Mouse (Mus musculus) limb, embryonic 13.5 days (tissue): Measurements from ENCODE around the gene Grb10. TPM values are rescaled to one million over a fixed set of nuclear protein-coding genes. Genes with fewer than 3 reads are reported as not detected.
A peak's percentile ranks its signal among the peaks of the same experiment; 100 is the strongest.

Experiments
- ATAC-seq: fragments of 200-750 bp; cut with Nextera tagmentation; 2 replicates; pipeline ENCODE4 v1.8.0; 2017; ENCODE audit warnings: low read depth, moderate number of reproducible peaks, moderate TSS enrichment; ENCODE audit not compliant: low FRiP score
- H3K27ac ChIP-seq: fragments of 300-500 bp; sonication (generic); 2 replicates; pipeline ENCODE4 v1.5.1; 2015; ENCODE audit warnings: inconsistent platforms, mild to moderate bottlenecking, moderate library complexity
- H3K27me3 ChIP-seq: fragments of 300-500 bp; sonication (generic); 2 replicates; pipeline ENCODE4 v1.6.1; 2015; ENCODE audit warnings: mild to moderate bottlenecking, inconsistent platforms
- H3K36me3 ChIP-seq: fragments of 300-500 bp; sonication (generic); 2 replicates; pipeline ENCODE4 v1.6.1; 2015; ENCODE audit warnings: inconsistent platforms, mild to moderate bottlenecking, moderate library complexity
- H3K4me1 ChIP-seq: fragments of 300-500 bp; sonication (generic); 2 replicates; pipeline ENCODE4 v1.6.1; 2015; ENCODE audit warnings: inconsistent platforms
- H3K4me2 ChIP-seq: fragments of 300-500 bp; sonication (generic); replicated peaks from 2 replicates; pipeline ENCODE4 v1.6.1; 2015; ENCODE audit warnings: inconsistent platforms, mild to moderate bottlenecking, moderate library complexity
- H3K4me3 ChIP-seq: fragments of 300-500 bp; sonication (generic); 2 replicates; pipeline ENCODE4 v1.5.1; 2015; ENCODE audit warnings: moderate library complexity, mild to moderate bottlenecking, inconsistent platforms
- H3K9ac ChIP-seq: fragments of 300-500 bp; sonication (generic); 2 replicates; pipeline ENCODE4 v1.6.1; 2015; ENCODE audit warnings: mild to moderate bottlenecking, inconsistent platforms
- H3K9me3 ChIP-seq: fragments of 300-500 bp; sonication (generic); 2 replicates; pipeline ENCODE4 v1.6.1; 2016; ENCODE audit warnings: inconsistent platforms
- WGBS: fragments of 180-500 bp; shearing (Covaris S2); methylation state at CpG from one replicate; pipeline ENCODE4 v1.1.7; 2015; 5-methylcytosine and 5-hydroxymethylcytosine counted together
- polyA plus RNA-seq: library from polyadenylated mRNA; unstranded; fragments of >200 nt; fragmentation: Nextera tagmentation; extraction: Ambion mirVana; gene quantifications from 2 replicates; pipeline ENCODE4 v1.2.1, GENCODE M21; 2015

Gene Grb10
- 539 and 614 TPM in 2 replicates for polyA plus RNA-seq

- Histone ChIP-seq H3K4me3 (peak within 1 kb of the TSS; percentile 69), H3K4me1 (peaks cover 11% of the 10 kb centered on the region; the same call in 1 of the 2 replicates), H3K9ac (peak within 1 kb of the TSS; percentile 99), H3K27ac (peak within 1 kb of the TSS; percentile 94), H3K36me3 (no peaks in the 10 kb centered on the region), H3K27me3 (peaks cover 88% of the 10 kb centered on the region), H3K9me3 (no peaks in the 10 kb centered on the region), H3K4me2 (peak within 1 kb of the TSS; percentile 65)
- ATAC-seq: no peak
- WGBS: 32% methylated on average over 10 of the region's 10 CpGs
These were observed at the start of gene Grb10 for GRCm38 (mm10) chr11:12038470-12038985. Gene Grb10, minus strand, starts transcription at chr11:12038683.

GRCm38 (mm10) chr11:12081638-12082037 lies 43.2 kb upstream of the Grb10 start:
- H3K9ac ChIP-seq: no peak overlapping the region
- no peak overlapping the region for H3K27ac ChIP-seq
- 82% methylated on average over 3 of the region's 3 CpGs for WGBS
- ATAC-seq: no peak
- peaks cover 9% of the 10 kb centered on the region for H3K36me3 ChIP-seq
- H3K4me2 ChIP-seq: no peak overlapping the region
- peaks cover 6% of the 10 kb centered on the region for H3K9me3 ChIP-seq
- no peaks in the 10 kb centered on the region for H3K27me3 ChIP-seq
- H3K4me3 ChIP-seq: no peak overlapping the region
- H3K4me1 ChIP-seq: no peaks in the 10 kb centered on the region

- Histone ChIP-seq H3K36me3 (peaks cover 9% of the 10 kb centered on the region), H3K27ac (no peak overlapping the region), H3K9ac (no peak overlapping the region), H3K27me3 (no peaks in the 10 kb centered on the region), H3K9me3 (peaks cover 6% of the 10 kb centered on the region), H3K4me1 (no peaks in the 10 kb centered on the region), H3K4me2 (no peak overlapping the region), H3K4me3 (no peak overlapping the region)
- ATAC-seq: no peak
- WGBS: 77% methylated on average over 2 of the region's 2 CpGs
These were observed 40.7 kb upstream of the Grb10 start for GRCm38 (mm10) chr11:12079231-12079630.

GRCm38 (mm10) chr11:12075449-12075848 lies 37.0 kb upstream of the Grb10 start:
- H3K27me3 ChIP-seq: no peaks in the 10 kb centered on the region
- H3K4me2 ChIP-seq: no peak overlapping the region
- no peaks in the 10 kb centered on the region for H3K36me3 ChIP-seq
- H3K9ac ChIP-seq: no peak overlapping the region
- no peak for ATAC-seq
- H3K4me1 ChIP-seq: no peaks in the 10 kb centered on the region
- H3K4me3 ChIP-seq: no peak overlapping the region
- H3K27ac ChIP-seq: no peak overlapping the region
- H3K9me3 ChIP-seq: no peaks in the 10 kb centered on the region
- WGBS: 100% methylated on average over 1 of the region's 1 CpGs

- Histone ChIP-seq H3K9me3 (no peaks in the 10 kb centered on the region), H3K4me1 (no peaks in the 10 kb centered on the region), H3K4me2 (no peak overlapping the region), H3K36me3 (no peaks in the 10 kb centered on the region), H3K4me3 (no peak overlapping the region), H3K27ac (no peak overlapping the region), H3K27me3 (no peaks in the 10 kb centered on the region), H3K9ac (no peak overlapping the region)
- ATAC-seq: no peak
- WGBS: 81% methylated on average over 6 of the region's 6 CpGs
These were observed 35.1 kb upstream of the Grb10 start for GRCm38 (mm10) chr11:12073394-12074226.

GRCm38 (mm10) chr11:12072322-12072721 lies 33.8 kb upstream of the Grb10 start:
- H3K36me3 ChIP-seq: no peaks in the 10 kb centered on the region
- no peak overlapping the region for H3K27ac ChIP-seq
- no peaks in the 10 kb centered on the region for H3K27me3 ChIP-seq
- ATAC-seq: no peak
- no peak overlapping the region for H3K4me3 ChIP-seq
- H3K9ac ChIP-seq: no peak overlapping the region
- 78% methylated on average over 3 of the region's 3 CpGs for WGBS
- no peaks in the 10 kb centered on the region for H3K9me3 ChIP-seq
- H3K4me2 ChIP-seq: no peak overlapping the region
- H3K4me1 ChIP-seq: no peaks in the 10 kb centered on the region

- no peaks in the 10 kb centered on the region for H3K9me3 ChIP-seq
- H3K36me3 ChIP-seq: peaks cover 14% of the 10 kb centered on the region
- H3K27me3 ChIP-seq: no peaks in the 10 kb centered on the region
- H3K4me3 ChIP-seq: no peak overlapping the region
- ATAC-seq: no peak
- no peak overlapping the region for H3K27ac ChIP-seq
- H3K4me1 ChIP-seq: no peaks in the 10 kb centered on the region
- no peak overlapping the region for H3K4me2 ChIP-seq
- no peak overlapping the region for H3K9ac ChIP-seq
- 77% methylated on average over 4 of the region's 4 CpGs for WGBS
These were observed 20.5 kb upstream of the Grb10 start for GRCm38 (mm10) chr11:12059005-12059404.

- Histone ChIP-seq H3K36me3 (peaks cover 20% of the 10 kb centered on the region), H3K4me1 (no peaks in the 10 kb centered on the region), H3K9ac (no peak overlapping the region), H3K27me3 (0 out of 2 replicates have a peak, but pooled peaks cover 12% of the 10 kb centered on the region), H3K27ac (no peak overlapping the region), H3K9me3 (no peaks in the 10 kb centered on the region), H3K4me3 (no peak overlapping the region), H3K4me2 (no peak overlapping the region)
- WGBS: 65% methylated on average over 2 of the region's 2 CpGs
- no peak for ATAC-seq
These were observed 10.3 kb upstream of the Grb10 start for GRCm38 (mm10) chr11:12048547-12049327.

GRCm38 (mm10) chr11:12048135-12048534 lies 9.7 kb upstream of the Grb10 start:
- Histone ChIP-seq H3K27me3 (peaks cover 13% of the 10 kb centered on the region; the same call in 1 of the 2 replicates), H3K4me2 (no peak overlapping the region), H3K9ac (no peak overlapping the region), H3K4me3 (no peak overlapping the region), H3K36me3 (peaks cover 18% of the 10 kb centered on the region), H3K9me3 (no peaks in the 10 kb centered on the region), H3K27ac (no peak overlapping the region), H3K4me1 (no peaks in the 10 kb centered on the region)
- ATAC-seq: no peak
- WGBS: 80% methylated on average over 1 of the region's 1 CpGs

- Histone ChIP-seq H3K4me2 (no peak overlapping the region), H3K4me1 (peaks cover 7% of the 10 kb centered on the region; the same call in 1 of the 2 replicates), H3K36me3 (peaks cover 12% of the 10 kb centered on the region; the same call in 1 of the 2 replicates), H3K27ac (no peak overlapping the region), H3K4me3 (no peak overlapping the region), H3K27me3 (peaks cover 49% of the 10 kb centered on the region), H3K9ac (no peak overlapping the region), H3K9me3 (no peaks in the 10 kb centered on the region)
- 49% methylated on average over 3 of the region's 3 CpGs for WGBS
- no peak for ATAC-seq
These were observed 5.8 kb upstream of the Grb10 start for GRCm38 (mm10) chr11:12044245-12044644.

GRCm38 (mm10) chr11:12041787-12042186 lies 3.3 kb upstream of the Grb10 start:
- H3K36me3 ChIP-seq: no peaks in the 10 kb centered on the region
- WGBS: 76% methylated on average over 4 of the region's 4 CpGs
- peaks cover 11% of the 10 kb centered on the region; the same call in 1 of the 2 replicates for H3K4me1 ChIP-seq
- H3K4me3 ChIP-seq: no peak overlapping the region
- H3K27ac ChIP-seq: no peak overlapping the region
- H3K9me3 ChIP-seq: no peaks in the 10 kb centered on the region
- no peak overlapping the region for H3K4me2 ChIP-seq
- no peak overlapping the region for H3K9ac ChIP-seq
- ATAC-seq: no peak
- peaks cover 70% of the 10 kb centered on the region for H3K27me3 ChIP-seq

GRCm38 (mm10) chr11:12041379-12041778 lies 2.9 kb upstream of the Grb10 start:
- Histone ChIP-seq H3K9ac (no peak overlapping the region), H3K4me1 (peaks cover 11% of the 10 kb centered on the region; the same call in 1 of the 2 replicates), H3K27ac (no peak overlapping the region), H3K36me3 (no peaks in the 10 kb centered on the region), H3K27me3 (peaks cover 74% of the 10 kb centered on the region), H3K4me3 (no peak overlapping the region), H3K9me3 (no peaks in the 10 kb centered on the region), H3K4me2 (no peak overlapping the region)
- no peak for ATAC-seq
- 81% methylated on average over 6 of the region's 6 CpGs for WGBS
